Mouse (Mus musculus) spleen, adult 2 months (tissue): ENCODE measurements around the gene As3mt.

Experiments
- CTCF ChIP-seq: fragments of 200-500 bp; IDR thresholded peaks from 2 replicates; pipeline ENCODE4 v1.5.1; 2011; ENCODE audit warnings: mild to moderate bottlenecking, inconsistent platforms; ENCODE audit not compliant: insufficient read depth, insufficient read length, insufficient replicate concordance; ENCODE audit errors: extremely low read depth
- POLR2A ChIP-seq: fragments of 200-500 bp; IDR thresholded peaks from 2 replicates; pipeline ENCODE4 v1.6.1; 2011; ENCODE audit warnings: low read depth, low read length, inconsistent platforms

DNA sequence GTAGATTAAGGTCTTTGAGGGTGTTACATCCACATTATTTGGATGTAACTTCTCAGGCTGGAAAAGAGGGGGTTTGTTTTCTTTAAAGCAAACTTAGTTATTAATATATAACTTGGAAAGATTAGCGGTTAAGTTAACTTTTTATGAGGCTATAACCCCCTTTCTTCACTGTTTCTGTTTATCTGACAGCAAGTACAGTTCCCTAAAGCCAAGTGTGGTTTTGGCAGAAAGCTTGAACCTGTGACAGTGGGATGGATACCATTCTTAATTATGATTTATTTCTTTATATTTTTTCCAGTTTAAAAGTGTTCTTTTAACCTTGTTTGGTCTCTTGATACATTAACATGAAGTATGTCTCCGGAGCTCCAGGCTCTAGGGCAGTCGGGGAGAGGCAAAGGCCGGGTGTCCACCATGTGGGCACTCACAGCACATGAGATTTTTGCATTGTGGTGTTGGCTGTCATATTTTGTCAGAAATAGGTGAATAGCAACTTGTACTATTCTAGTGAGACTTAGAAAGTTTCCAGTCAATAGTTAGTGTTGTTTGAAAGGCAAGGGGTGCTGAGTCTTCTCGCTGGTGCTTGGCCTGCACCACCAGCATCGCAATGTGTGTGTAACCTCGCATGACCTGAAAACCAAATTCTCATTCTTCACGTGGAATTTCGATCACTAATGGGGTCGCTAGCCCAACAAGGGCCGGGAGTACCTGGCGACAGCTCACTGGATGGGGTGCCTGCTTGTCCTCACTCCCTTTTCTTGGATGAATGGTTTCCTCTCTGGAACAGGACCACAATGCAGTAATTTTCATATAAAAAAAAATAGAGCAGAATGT is 56.9 kb downstream of the As3mt start:
- TF ChIP-seq CTCF (no peak), POLR2A (no peak)
